Mouse (Mus musculus): ENCODE results near the gene Il20.

DNA sequence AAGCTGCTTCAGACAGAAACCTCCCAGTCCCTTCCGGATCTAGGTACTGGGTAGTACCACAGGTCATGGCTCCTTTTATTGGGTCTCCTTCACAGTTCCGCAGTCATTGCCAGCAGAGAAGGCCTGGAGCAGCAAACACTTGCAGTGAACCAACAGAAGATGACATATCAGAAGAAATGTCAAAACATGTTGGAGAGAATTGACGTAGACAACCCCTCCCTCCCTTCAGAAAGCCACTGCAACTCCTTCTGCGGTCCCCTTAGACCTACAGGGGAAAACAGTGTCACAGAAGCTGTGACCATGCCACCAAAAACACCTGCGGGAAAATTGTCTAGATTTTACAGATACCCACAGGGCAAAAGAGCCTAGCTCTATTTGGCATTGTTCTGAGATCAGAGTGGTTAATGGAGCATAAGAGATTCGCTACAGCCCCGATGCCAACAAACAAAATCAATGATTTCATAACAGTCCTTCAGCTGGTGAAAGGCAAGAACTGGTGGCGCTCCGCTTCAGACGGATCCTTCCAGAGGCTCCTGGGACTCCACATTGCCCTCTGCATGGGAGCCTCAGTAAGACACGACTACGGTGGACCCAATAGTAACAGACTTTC, at the start of gene Il20:
- TF ChIP-seq CTCF (IDR thresholded peaks at IDR 0.05; ENCODE audit: borderline replicate concordance, insufficient read depth, low read length) (no peak), POLR2A (IDR thresholded peaks at IDR 0.05; ENCODE audit: low read depth, low read length) (no peak)
